Mouse (Mus musculus): Measurements from ENCODE around the gene Cox4i2. TPM values are rescaled to one million over a fixed set of nuclear protein-coding genes. Genes with fewer than 3 reads are reported as not detected.

The Cox4i2 gene
- total RNA-seq, 2 experiments from 2014 or later = 1.8 to 2.6 TPM

GRCm38 (mm10) chr2:152729636-152730020 lies 24.3 kb upstream of the Cox4i2 start:
- intact Hi-C loops (cut with DNase I) = no loop called here
- DNase-seq (ENCODE audit: low spot score in 2 of 2) = no peak

DNA sequence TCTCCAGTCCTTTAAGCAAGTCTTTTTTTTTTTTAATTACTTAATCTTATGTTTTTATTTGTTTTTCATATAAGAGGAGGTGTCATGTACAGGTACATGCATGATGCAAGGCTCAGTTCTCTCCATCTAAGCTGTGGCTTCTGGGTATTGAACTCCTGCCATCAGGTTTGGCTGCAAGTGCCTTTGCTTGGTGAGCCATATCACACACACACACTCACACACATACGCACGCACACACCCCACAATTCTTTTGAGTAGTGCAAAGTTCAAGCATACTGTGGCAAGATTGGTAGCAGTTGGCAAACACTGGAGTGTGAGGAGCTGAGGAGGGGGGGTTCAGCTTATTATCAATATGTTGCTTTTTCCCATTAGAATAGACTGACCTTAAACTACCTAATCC lies 20.8 kb upstream of the Cox4i2 start:
- intact Hi-C loops (cut with DNase I) = no loop called here
- no peak for DNase-seq (ENCODE audit: low spot score in 2 of 2)

DNA sequence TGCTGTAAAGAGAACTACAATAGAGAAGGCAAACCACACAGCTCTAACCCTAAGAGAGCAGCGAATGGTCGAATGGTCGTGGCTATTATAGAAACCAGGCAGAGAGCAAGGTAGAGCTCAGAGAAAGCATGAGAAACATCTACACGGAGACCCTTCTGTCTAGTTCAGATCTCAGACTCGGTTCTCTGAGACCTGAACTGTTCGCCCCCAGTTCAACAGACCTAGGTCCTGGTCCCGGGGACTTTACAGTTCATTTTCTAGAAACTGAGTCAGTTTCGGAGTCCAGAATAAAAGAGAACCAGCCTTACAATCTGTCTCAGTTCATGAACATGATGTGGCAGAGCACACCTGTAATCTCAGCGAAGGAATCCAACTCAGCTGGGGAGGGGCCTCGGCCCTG lies 19.5 kb upstream of the Cox4i2 start:
- intact Hi-C loops (cut with DNase I) = no loop called here
- DNase-seq (ENCODE audit: low spot score in 2 of 2) = no peak

DNA sequence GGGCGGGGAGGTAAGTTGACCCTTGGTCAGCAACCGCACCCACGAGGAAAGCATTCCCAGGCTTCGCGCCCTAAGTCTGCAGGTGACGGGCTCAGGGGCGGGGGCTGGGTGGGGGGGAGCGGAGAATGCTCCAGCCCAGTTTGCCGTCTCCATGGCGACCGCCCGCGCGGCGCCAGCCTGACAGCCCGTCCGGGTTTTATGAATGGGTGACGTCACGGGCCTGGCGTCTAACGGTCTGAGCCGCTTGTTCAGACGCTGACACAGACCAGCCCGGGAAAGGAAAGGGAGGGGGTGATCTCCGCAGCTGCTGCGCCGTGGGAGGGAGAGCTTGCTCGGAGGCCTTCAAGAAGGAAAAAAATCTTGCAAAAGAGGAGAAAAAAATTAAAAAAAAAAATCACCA lies 19.0 kb upstream of the Cox4i2 start:
- intact Hi-C loops (cut with DNase I) = no loop called here
- peak; percentile 90 to 97 for DNase-seq (ENCODE audit: low spot score in 2 of 2)

DNA sequence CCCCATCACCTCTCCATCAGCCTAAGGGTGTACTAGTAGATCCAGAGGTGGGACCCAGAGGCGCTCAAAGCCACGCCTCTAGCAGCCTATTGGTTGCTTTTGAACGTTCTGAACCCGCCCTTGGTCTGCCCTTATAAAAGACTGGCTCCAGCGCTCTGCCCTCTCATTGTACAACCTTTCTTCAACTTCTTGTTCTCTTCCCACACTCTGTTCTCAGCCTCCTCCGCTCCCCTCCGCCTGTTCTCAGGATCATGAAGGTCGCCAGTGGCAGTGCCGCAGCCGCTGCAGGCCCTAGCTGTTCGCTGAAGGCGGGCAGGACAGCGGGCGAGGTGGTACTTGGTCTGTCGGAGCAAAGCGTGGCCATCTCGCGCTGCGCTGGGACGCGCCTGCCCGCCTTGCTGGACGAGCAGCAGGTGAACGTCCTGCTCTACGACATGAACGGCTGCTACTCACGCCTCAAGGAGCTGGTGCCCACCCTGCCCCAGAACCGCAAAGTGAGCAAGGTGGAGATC lies 17.8 kb upstream of the Cox4i2 start, which contains the start of gene Id1:
Gene Id1, plus strand, starts transcription at position 162 of the 512 bp plus-strand sequence.
- intact Hi-C loops (cut with DNase I) = no loop called here
- peak; percentile 49 to 64 for DNase-seq (ENCODE audit: low spot score in 2 of 2)

DNA sequence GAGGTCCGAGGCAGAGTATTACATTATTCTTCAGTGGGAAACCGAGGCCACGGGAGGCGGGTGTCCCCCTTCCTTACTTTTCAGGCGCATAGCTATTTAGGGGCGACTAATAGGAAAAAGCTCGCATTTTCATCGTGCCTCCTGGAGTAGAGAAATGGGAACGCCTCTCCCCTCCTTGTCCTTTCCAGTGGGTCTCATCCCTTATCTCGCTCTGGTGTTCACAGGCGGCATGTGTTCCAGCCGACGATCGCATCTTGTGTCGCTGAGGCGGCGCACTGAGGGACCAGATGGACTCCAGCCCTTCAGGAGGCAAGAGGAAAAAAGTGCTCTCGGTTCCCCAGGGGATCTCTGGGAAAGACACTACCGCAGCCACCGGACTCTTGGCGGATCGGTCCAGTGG lies 17.2 kb upstream of the Cox4i2 start:
- intact Hi-C loops (cut with DNase I) = no loop called here
- DNase-seq (ENCODE audit: low spot score in 2 of 2) = peak in 1 of 2 experiments; percentile 32

GRCm38 (mm10) chr2:152737306-152738221 lies 16.4 kb upstream of the Cox4i2 start:
- intact Hi-C loops (cut with DNase I) = loop anchor here (2.0 kb wide), 1 partner anchor 31 kb away; no protein-coding TSS in a partner anchor
- no peak for DNase-seq (ENCODE audit: low spot score in 2 of 2)

- DNase-seq (ENCODE audit: low spot score in 2 of 2) = no peak
- intact Hi-C loops (cut with DNase I) = loop anchor here (2.0 kb wide), 1 partner anchor 32 kb away; no protein-coding TSS in a partner anchor
These were observed 15.6 kb upstream of the Cox4i2 start for GRCm38 (mm10) chr2:152738341-152738740.

- DNase-seq (ENCODE audit: low spot score in 2 of 2) = peak in 1 of 2 experiments; percentile 19
- intact Hi-C loops (cut with DNase I) = loop anchor here (2.0 kb wide), 1 partner anchor 32 kb away; no protein-coding TSS in a partner anchor
These were observed 14.7 kb upstream of the Cox4i2 start for GRCm38 (mm10) chr2:152739031-152739841.

GRCm38 (mm10) chr2:152739842-152740260 lies 14.1 kb upstream of the Cox4i2 start:
- DNase-seq (ENCODE audit: low spot score in 2 of 2) = no peak
- intact Hi-C loops (cut with DNase I) = loop anchor here (2.0 kb wide), 2 partner anchors 33 to 43 kb away; no protein-coding TSS in a partner anchor

DNA sequence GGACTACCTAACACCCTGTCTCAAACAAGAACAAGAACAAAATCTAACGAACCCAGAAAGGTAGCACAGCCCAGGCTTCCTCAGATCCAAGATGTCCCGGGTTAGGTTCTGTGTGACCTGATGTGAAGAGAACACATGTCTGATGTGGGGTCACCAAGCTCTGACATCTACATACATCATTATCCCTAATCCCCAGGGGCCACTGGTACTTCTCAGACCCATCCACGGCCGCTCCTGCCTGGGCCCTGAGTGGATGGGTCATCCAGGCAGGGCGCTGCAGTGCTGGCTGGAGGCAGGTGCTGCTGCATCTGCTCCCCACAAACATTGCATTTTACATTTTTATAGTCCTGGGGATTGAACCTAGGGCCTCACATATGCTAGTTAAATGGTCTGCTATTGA lies 13.5 kb upstream of the Cox4i2 start:
- no peak for DNase-seq (ENCODE audit: low spot score in 2 of 2)
- intact Hi-C loops (cut with DNase I) = loop anchor here (2.0 kb wide), 1 partner anchor 44 kb away; no protein-coding TSS in a partner anchor

- DNase-seq (ENCODE audit: low spot score in 2 of 2) = peak in 1 of 2 experiments; percentile 4
- intact Hi-C loops (cut with DNase I) = loop anchor here (2.0 kb wide), 1 partner anchor 45 kb away; no protein-coding TSS in a partner anchor
These were observed 12.6 kb upstream of the Cox4i2 start for GRCm38 (mm10) chr2:152741153-152742041.

DNA sequence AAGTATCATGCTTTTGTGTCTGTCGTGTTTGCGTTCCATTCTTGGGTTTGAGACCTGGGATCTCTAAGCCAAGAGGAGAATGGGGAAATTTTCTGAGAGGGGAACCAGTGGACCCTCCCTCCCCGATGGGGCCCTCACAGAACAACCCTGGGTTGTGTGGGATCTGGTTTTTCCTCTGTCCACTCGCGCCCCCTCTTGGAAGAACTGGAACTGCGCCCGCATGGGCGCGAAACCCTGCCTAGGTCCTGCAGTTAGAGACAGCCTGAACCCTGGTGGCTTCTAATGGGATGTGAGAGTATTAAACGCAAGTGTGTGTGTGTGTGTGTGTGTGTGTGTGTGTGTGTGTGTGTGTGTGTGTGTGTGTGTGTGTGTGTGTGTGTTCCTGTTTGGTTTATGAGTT lies 11.5 kb upstream of the Cox4i2 start:
- intact Hi-C loops (cut with DNase I) = no loop called here
- DNase-seq (ENCODE audit: low spot score in 2 of 2) = peak in 1 of 2 experiments; percentile 13

GRCm38 (mm10) chr2:152756474-152757393 lies 2.8 kb downstream of the Cox4i2 start:
- intact Hi-C loops (cut with DNase I) = no loop called here
- DNase-seq (ENCODE audit: low spot score in 2 of 2) = no peak

DNA sequence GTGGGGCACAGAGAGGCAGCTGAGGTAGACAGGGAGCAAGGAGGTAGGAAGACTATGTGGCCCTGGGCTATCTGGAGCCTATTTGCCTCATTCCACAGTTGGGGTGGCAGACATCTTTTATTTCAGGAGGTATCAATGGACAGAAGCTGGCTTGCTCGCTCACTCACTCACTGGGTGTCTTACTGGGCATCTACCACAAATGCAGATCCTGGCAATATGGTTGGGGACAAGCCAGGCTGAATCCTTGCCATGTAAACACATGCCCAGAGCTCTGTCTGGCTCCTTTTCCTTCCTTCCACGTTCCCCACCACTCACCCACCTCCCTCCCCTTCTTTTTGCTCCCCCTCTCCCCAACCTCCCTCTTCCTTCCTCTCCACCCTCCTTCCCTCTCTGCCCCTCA lies 3.5 kb downstream of the Cox4i2 start:
- DNase-seq (ENCODE audit: low spot score in 2 of 2) = no peak

GRCm38 (mm10) chr2:152758351-152758750 lies 4.4 kb downstream of the Cox4i2 start:
- no peak for DNase-seq (ENCODE audit: low spot score in 2 of 2)
- intact Hi-C loops (cut with DNase I) = no loop called here

More for the DNA sequence above, 3.5 kb downstream of the Cox4i2 start:
- intact Hi-C loops (cut with DNase I) = no loop called here

DNA sequence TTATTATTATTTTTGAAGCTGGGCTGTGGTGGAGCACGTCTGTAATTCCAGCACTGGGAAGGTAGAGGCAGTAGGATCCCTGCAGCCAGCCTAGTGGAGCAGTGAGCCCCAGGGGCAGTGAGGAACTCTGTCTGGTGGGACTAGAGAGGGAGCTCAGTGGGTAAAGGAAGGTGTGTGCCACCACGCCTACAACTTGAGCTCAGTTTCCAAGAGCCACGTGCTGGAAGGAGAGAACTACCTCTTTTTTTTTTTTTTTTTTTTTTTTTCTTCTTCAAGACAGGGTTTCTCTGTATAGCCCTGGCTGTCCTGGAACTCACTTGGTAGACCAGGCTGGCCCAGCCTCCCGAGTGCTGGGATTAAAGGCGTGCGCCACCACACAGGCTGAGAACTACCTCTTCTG lies 9.3 kb downstream of the Cox4i2 start:
- no peak for DNase-seq (ENCODE audit: low spot score in 2 of 2)
- intact Hi-C loops (cut with DNase I) = loop anchor here (10.0 kb wide), 1 partner anchor 149 kb away; no protein-coding TSS in a partner anchor
